Mouse (Mus musculus): ENCODE results near the gene Macrod1.

DNA sequence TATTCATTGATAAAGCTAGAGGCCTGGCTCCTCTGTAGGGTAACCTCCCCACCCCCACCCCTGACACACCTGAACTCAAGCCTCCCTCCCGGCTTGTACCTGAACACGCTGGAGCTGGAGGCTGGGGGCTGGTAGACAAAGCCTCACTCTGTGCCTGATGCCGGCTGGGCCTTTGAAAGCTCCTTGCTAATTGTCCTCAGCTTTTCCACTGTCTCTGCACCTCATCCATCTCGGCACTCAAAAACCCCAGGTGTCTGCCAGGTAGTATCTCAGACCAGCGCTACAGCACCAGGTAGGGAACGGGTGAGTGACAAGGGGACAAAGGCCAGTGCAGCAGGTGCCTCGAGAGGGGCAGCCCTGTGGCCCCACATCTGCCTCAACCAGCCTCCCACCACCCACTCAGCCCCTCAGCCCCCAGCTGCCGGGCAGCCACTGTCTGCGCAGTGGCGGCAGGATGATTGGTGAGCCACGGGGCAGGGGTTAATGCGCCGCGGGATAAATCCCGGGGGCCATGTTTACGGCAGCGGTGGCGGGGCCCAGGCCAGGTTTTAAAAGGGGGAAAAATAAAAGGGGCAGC is 129.2 kb downstream of the Macrod1 start:
- TF ChIP-seq CTCF (IDR thresholded peaks at IDR 0.05) (no peak), EP300 (IDR thresholded peaks at IDR 0.05) (no peak)

All from lung, postnatal 0 days (tissue).